Mouse (Mus musculus) left cerebral cortex, adult 9 months (tissue): Measurements from ENCODE around the gene Nodal.

ENCODE experiments used
- DNase-seq, 2 experiments: peaks; one replicate each; pipeline ENCODE4 v3.0.0; 2022; ENCODE audit warnings: low spot score in 2 of 2

The Nodal gene

GRCm38 (mm10) chr10:61398125-61398524 lies 19.6 kb upstream of the Nodal start:
- no peak for DNase-seq

GRCm38 (mm10) chr10:61399156-61399734 lies 18.5 kb upstream of the Nodal start:
- peak in 1 of 2 experiments; percentile 56 for DNase-seq

- no peak for DNase-seq
These were observed 17.4 kb upstream of the Nodal start for GRCm38 (mm10) chr10:61400407-61400806.

GRCm38 (mm10) chr10:61402480-61402879 lies 15.3 kb upstream of the Nodal start:
- DNase-seq = no peak

GRCm38 (mm10) chr10:61402911-61403310 lies 14.9 kb upstream of the Nodal start:
- DNase-seq = no peak

GRCm38 (mm10) chr10:61405958-61406357 lies 11.8 kb upstream of the Nodal start:
- no peak for DNase-seq

GRCm38 (mm10) chr10:61409776-61410175 lies 8.0 kb upstream of the Nodal start:
- DNase-seq = no peak

GRCm38 (mm10) chr10:61410193-61410592 lies 7.6 kb upstream of the Nodal start:
- DNase-seq = no peak

GRCm38 (mm10) chr10:61412910-61413625 lies 4.7 kb upstream of the Nodal start:
- DNase-seq = no peak

- no peak for DNase-seq
These were observed 2.5 kb upstream of the Nodal start for GRCm38 (mm10) chr10:61415240-61415639.

GRCm38 (mm10) chr10:61415890-61416289 lies 1.9 kb upstream of the Nodal start:
- no peak for DNase-seq

GRCm38 (mm10) chr10:61416561-61416960 lies 1.2 kb upstream of the Nodal start:
- no peak for DNase-seq

GRCm38 (mm10) chr10:61417046-61417445 lies 726 bp upstream of the Nodal start:
- DNase-seq = no peak

GRCm38 (mm10) chr10:61418131-61418900 lies 544 bp downstream of the Nodal start:
- no peak for DNase-seq

- no peak for DNase-seq
These were observed 1.4 kb downstream of the Nodal start for GRCm38 (mm10) chr10:61419146-61419545.

GRCm38 (mm10) chr10:61420011-61420410 lies 2.2 kb downstream of the Nodal start:
- DNase-seq = no peak

GRCm38 (mm10) chr10:61422861-61423260 lies 5.1 kb downstream of the Nodal start:
- DNase-seq = no peak

GRCm38 (mm10) chr10:61423289-61423688 lies 5.5 kb downstream of the Nodal start:
- no peak for DNase-seq

GRCm38 (mm10) chr10:61424500-61424899 lies 6.7 kb downstream of the Nodal start:
- no peak for DNase-seq

GRCm38 (mm10) chr10:61425047-61425446 lies 7.3 kb downstream of the Nodal start:
- no peak for DNase-seq

- DNase-seq = no peak
These were observed 8.5 kb downstream of the Nodal start for GRCm38 (mm10) chr10:61426251-61426757.

- DNase-seq = no peak
These were observed 10.2 kb downstream of the Nodal start for GRCm38 (mm10) chr10:61427951-61428350.

- DNase-seq = no peak
These were observed 10.6 kb downstream of the Nodal start for GRCm38 (mm10) chr10:61428416-61428815.
